Mouse (Mus musculus) E14TG2a.4 (cell line): ENCODE results near the gene Pjvk.

ENCODE experiments used
- CTCF ChIP-seq: conservative IDR thresholded peaks from 2 replicates; pipeline ENCODE4 v1.5.1; 2014; ENCODE audit warnings: low read length
- NANOG ChIP-seq: IDR thresholded peaks from 2 replicates; pipeline ENCODE4 v1.6.1; 2014; ENCODE audit warnings: borderline replicate concordance, low read length, mixed read lengths
- POU5F1 ChIP-seq: IDR thresholded peaks from 2 replicates; pipeline ENCODE4 v1.6.1; 2014; ENCODE audit warnings: low read length, borderline replicate concordance

DNA sequence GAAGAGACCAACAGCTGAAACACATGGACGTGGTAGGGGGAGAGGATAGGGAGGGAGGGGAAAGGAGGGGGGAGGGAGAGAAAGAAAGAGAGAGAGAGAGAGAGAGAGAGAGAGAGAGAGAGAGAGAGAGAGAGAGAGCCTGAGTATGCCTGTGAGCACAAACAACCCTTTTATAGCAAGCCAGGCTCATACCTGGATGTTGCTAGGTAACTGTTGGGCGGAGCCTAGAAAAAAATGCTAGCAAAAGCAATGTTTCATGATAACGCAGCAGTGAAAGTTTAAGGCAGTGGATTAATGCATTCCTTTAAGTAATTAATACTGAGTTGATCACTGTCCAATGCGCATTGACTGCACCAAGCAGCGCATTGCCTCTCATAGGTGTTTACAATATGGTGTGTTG is 6.4 kb downstream of the Pjvk start:
- TF ChIP-seq CTCF (no peak), POU5F1 (no peak), NANOG (no peak)
